Mouse (Mus musculus) left cerebral cortex, postnatal 36 days (tissue): ENCODE measurements at regions not wholly inside any gene's neighbourhood (a gene's known extent, or its start where the extent isn't known, plus 50 kb on each side); places are given as distances from the start of the nearest gene placed in this dataset.

Experiments
- DNase-seq, 2 experiments: peaks; one replicate each; pipeline ENCODE4 v3.0.0; 2021 to 2022; ENCODE audit warnings: low spot score in 2 of 2, mixed read lengths in 1 of 2
- intact Hi-C: fragments of 180-260 bp; cut with DNase I; formaldehyde crosslinking; loops from one replicate; pipeline ENCODE4 v1.15.1; 2025

DNA sequence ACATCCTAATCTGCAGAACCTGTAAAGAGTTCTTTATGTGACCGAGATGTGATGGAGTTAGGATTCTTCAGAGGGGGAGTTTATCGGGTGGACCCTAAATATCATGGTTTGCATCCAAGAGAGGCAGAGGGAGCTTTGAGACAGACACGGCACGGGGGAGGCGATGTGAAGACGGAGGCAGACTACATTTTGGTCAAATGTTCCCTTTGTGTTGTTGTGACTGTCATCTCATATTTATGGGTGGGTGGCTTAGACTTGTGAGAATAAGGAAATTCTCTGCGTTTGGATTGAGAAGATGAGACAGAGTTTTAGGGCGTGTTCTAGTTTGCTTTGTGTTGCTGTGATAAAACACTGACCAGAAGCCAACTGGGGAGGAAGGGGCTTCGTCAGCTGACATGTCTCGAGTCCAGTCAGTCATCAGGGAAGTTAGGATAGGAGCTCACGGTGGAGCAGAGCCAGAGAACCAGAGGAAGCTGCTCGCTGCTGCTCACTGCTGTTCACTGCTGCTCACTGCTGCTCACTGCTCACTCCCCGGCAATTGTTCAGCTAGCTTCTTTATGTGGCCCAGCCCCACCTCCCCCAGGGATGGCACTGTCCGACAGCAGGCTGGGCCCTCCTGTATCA, 259.0 kb upstream of the Cnr1 start:
- DNase-seq = no peak
- intact Hi-C loops = loop anchor here (10.0 kb wide), 1 partner anchor 141 kb away; no protein-coding TSS in a partner anchor

DNA sequence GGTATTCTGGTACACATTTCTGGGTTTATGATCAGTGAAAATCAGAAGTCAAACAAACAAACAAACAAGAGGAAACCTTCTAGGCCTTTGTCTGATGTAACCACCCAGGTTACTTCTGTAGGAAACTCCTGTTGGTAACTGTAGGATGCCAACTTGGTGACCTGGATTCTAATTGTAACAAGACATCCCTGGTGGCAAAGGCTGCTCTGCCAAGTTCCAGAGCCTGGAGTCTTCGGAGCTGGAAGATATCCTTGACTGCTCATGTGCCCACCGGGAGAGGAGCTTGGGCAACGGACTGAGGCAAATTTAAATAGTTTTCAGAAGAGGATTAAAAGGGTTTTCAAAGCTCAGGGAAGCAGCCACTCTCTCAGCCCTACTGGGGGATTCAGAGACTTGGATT, 256.0 kb upstream of the Cnr1 start:
- intact Hi-C loops = loop anchor here (10.0 kb wide), 1 partner anchor 144 kb away; no protein-coding TSS in a partner anchor
- DNase-seq = no peak

DNA sequence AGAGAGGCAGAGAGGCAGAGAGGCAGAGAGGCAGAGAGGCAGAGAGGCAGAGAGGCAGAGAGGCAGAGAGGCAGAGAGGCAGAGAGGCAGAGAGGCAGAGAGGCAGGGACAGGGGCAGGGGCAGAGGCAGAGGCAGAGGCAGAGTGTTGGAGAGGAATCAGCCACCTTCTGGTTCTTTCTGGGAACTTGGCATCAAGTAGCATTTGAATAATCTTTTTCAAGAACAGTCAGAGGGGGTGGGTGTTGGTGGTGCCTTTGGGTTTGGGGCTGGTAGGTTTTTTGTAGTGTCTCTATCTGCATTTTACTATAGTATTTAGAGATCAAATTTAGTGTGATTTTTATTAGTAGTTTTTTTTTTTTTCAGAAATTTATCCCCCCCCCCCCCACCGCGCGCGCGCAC, 249.3 kb upstream of the Cnr1 start:
- no peak for DNase-seq
- intact Hi-C loops = no loop called here

DNA sequence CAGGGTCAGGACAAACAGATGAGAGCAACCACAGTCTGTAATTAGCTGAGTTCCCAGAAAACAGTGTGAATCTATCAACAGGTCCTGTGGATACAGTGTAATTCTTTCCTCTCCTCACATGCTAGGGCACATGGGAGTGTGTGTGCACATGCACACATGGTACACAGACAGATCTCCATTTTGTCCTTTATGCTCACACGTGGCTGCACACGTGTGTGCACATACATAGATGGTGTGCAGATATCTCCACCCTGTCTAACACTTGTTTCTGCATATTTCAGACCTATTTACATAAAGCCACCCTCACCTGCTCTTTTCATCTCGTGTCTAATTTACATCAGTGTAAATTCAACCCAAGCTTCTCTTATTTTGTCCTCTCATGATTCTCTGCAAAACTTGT, 245.0 kb upstream of the Cnr1 start:
- intact Hi-C loops = no loop called here
- DNase-seq = no peak

DNA sequence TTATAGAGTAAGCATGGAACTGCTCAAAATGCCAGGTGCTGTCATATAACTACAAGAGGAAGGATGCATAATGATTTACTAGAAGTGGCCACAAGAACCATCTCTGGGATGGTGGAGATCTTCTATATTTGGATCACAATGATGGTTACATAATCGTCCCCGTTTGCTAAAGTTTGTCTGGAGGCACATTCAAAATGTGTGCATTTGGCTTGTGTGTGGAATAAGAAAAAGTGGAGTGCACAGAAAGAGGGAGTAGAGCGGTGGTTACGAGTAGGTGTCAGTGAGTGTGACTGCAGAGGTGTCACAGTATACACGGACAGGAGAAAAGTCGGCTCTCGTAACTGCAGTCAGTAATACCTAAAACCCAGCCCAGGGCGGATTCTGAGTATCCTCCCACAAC, 238.3 kb upstream of the Cnr1 start:
- intact Hi-C loops = no loop called here
- DNase-seq = peak in 1 of 2 experiments; percentile 19

DNA sequence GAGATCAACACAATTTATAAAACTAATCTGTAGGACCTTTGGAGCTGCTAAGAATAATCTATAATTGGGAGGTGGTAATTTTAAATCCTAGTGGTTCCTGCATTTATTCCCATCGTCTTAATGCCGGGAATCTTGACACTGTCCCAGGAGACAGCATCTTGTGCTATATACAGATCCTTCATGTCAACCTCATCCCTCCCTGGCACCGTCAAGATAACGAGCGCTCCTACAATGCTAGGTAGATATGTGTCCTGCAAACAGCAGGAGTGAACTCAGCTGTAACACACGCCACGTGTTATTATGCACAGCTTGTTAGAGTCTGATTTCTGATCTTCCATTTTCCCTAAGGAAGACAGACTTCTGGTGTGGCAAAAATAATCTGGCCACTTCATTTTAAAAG, 237.0 kb upstream of the Cnr1 start:
- no peak for DNase-seq
- intact Hi-C loops = no loop called here

DNA sequence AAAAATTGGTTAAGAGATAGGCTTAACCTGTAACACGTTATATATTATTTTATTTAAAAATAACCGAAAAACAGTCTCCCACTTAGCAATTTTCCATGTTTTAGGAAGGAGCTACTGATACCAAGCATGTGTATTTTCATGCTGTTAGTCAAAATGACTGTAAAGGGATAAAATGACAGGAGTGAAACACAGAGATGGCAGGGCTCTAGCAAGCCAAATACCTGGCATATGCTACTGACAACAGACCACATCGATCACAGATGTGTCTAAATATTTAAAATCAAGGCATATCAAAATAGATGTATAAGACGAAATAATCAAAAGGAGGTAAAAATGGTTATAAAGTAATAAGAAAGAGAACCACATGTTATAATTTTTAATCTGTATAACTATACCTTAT, 231.0 kb upstream of the Cnr1 start:
- DNase-seq = no peak

DNA sequence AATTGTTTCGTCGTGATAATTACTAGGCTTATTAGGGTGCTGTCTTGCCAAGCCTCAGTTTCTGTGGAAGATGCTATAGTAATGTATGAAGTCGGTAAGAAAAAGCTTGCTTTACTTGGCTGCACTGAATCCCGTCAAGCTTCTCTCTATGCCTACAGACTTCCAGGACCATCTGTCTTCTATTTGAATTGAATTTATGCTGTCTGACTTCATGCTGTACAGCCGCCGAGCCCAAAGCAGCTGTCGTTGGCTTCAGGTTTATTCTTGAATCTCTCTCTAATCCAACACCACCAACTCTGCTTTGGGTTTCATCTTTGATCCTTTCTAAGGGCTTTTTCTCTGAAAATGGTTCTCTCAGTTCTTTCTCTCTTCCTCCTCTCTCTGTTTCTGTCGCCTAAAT, 227.4 kb upstream of the Cnr1 start:
- intact Hi-C loops = no loop called here
- DNase-seq = peak; percentile 54 to 61

More for the DNA sequence above, 231.0 kb upstream of the Cnr1 start:
- intact Hi-C loops = no loop called here

DNA sequence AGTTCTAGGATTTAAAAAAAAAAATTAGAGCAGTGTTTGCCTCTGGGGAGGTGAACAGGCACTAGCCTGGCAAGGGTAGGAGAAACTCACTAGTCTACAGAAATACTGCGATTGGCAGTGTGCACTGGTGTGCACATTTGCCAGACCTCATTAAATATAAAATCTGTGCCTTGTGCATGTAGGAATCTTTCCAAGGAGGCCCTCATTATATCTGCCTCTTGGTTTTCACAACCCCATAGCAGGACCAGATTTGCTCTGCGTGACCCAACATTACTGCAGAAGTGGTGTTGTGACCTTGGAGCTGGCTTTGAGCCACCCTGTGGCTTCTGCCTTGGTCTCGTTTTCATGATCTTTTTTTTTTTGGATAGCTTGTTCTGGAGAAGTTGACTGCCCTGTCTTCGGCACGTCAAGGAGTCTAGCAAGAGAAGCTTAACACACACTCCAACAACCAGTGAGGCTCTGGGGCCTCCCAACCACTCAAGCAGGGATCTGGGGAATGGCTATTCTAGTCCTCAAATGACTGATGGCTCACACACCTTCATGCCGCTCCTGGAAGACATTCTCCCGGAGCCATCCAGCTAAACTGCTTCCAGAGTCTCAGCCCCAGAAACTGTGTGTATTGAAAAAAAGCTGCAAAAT, 222.2 kb upstream of the Cnr1 start:
- intact Hi-C loops = no loop called here
- no peak for DNase-seq

DNA sequence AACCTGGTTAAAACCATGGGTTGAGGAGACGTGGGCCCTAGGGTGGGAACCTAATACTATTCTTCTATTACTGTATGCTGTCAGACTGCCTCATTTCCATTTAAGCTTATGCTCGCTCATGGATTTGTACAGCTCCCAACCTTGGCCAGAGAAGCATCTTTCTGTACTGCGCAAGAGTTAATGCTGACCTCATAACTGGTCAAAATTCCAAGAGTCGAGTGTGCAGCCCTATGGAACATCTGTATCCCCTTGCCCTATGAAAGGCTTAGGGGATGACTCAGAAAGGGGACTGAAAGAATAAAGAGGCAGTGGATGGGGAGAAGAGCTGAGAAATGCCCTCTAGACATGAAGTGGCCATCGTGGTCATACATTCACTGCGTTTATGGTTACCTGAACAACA, 218.7 kb upstream of the Cnr1 start:
- intact Hi-C loops = no loop called here

DNA sequence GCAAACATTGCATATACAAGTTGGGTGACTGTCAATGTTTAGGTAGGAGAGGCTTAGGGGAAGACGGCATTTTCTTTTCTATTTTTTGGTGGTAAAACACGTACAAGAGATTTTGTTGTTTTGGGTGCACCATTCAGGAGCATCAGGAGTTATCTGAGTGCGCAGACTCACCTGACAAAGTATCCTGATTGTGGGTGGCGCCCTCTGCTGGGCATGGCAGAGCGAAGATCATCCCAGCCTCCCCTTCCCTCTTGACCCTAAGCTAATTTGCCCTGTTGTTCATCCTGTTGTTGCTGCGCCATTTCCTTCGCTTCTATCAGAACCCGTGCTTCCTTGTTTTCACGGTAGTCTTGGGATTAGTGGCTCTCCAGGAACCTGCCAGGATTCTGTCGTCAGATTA, 217.6 kb upstream of the Cnr1 start:
- intact Hi-C loops = no loop called here
- no peak for DNase-seq

More for the DNA sequence above, 218.7 kb upstream of the Cnr1 start:
- DNase-seq = no peak

DNA sequence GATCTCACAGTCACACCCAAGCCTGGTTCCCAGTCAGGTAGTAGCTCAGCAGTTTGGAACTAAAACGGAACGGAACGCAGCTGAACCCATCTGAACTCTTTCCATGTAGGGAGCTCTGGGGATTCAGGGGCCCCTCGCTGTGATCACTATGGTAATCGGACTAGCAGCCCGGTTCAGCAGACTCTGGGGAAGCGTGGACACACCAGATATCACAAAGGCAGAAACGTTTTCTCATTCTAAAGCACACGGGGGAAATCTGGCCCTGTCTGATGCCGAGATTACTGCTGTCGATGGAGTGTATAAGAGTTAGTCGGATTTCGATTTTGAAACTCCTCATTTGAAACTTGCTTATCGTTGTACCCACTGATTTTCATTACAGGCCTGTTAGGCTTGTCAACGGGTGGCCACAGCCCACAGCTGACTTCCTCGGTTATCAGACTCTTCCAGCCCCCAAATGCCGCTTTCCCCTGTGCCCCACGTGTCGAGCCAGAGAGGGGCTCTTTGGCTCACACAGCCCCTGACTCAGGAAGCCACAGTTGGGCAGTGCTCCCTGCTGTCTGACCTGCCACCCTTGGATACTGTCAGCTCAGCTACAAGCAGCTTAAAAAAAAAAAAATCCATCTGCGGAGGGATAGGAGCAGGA, 207.8 kb upstream of the Cnr1 start:
- no peak for DNase-seq
- intact Hi-C loops = no loop called here

DNA sequence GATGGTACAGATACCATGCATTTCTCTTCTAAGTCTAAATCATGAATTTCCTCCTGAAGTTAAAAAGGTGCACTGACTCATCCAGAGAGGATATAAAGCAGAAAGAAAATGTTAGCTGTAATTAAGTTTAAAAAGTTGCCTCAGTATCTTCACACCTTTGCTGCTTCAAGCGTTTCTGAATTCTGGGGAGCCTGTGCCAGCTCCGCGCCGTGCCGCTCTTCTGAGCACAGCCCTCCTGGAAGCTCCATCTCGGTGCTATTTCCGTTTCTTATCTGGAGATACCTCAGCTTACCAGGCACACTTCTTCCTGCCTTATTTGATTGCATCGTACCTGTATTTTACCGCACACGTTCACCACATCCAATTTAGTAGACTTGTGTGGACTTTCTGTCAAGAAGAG, 203.4 kb upstream of the Cnr1 start:
- peak in 1 of 2 experiments; percentile 25 for DNase-seq
- intact Hi-C loops = no loop called here

DNA sequence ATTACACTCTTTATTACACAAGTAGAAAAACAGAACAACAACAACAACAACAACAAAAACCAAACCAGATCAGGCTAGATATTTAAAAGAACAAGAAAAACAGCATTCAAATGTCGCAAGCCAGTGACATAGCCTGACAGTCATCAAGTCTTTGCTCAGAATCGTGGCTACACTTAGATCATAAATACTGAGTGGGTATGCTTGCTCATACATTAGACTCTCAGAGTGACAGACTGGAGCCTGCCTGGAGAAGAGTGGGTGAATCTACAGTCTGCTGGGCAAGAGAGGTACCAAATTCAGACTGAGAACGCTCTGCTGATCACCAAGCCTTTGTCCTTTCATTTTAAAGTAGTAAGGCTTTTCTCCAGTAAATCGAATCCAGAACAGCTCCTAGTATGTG, 202.4 kb upstream of the Cnr1 start:
- DNase-seq = no peak
- intact Hi-C loops = no loop called here

DNA sequence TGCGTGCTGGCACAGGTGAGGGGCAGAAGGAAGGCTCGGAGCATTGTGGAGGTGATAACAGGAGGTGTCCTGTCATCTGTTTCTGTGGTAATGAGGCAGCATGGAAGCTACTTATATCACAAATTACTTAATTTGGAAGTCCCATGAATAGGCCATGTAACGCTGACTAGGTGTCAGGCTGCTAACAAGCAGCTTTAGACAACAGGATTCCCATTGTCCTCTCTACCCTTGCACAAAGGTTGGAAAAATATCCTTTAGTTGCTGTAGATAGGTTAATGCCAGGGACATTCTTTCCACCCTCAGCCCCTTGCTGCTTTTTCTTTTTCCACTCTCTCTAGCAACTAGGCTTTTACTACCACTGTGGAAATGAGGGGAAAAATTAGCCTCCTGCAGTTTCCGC, 192.6 kb upstream of the Cnr1 start:
- intact Hi-C loops = loop anchor here (10.0 kb wide), 1 partner anchor 337 kb away; no protein-coding TSS in a partner anchor

DNA sequence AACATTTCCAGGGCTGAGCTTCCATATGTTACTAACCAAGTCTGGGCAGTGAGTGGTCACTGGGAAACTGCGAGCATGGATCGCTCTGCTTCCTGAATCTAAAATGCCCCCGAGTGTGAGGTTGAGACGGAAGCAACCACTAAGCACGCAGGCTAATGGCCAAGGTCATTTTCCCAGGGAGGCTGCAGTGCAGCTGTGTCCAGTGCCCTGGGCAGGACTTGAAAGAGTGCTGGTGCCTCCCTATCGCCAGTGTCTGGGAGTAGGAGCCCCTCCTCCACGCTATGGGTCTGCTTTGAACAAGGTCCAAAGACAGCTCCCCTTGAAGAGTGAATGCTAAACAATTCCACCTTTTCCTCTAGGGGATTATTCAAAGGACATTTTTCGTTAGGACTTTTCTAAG, 189.5 kb upstream of the Cnr1 start:
- intact Hi-C loops = loop anchor here (5.0 to 10.0 kb wide), 3 partner anchors 62 to 340 kb away; no protein-coding TSS in a partner anchor

More for the DNA sequence above, 192.6 kb upstream of the Cnr1 start:
- no peak for DNase-seq

DNA sequence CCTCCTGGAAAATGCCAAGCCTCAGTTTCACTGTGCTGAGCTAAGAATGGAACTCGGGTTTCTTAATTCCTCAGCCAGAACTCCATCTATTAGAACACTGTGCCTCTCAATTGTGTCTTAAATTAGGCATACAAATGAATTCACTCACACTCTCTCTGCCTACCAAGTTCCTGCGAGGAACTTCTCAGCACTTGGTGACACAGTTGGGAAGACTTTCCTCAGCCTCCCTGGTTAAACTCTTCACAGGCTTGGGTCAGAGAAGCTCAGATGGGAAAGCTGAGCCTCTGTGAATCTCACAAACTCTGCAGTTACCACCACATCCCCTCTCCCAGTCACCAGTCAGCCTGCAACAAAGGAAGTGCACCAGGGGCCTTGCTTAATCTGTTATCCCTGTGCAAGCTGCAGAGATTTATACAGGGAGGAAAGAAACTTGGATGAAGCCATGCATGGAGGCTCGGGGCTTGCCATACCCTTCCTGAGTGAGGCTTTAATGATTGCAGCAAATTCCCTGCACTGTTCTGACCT, 188.9 kb upstream of the Cnr1 start:
- DNase-seq = peak; percentile 25 to 33
- intact Hi-C loops = loop anchor here (5.0 to 10.0 kb wide), 3 partner anchors 62 to 341 kb away; no protein-coding TSS in a partner anchor

More for the DNA sequence above, 189.5 kb upstream of the Cnr1 start:
- no peak for DNase-seq

DNA sequence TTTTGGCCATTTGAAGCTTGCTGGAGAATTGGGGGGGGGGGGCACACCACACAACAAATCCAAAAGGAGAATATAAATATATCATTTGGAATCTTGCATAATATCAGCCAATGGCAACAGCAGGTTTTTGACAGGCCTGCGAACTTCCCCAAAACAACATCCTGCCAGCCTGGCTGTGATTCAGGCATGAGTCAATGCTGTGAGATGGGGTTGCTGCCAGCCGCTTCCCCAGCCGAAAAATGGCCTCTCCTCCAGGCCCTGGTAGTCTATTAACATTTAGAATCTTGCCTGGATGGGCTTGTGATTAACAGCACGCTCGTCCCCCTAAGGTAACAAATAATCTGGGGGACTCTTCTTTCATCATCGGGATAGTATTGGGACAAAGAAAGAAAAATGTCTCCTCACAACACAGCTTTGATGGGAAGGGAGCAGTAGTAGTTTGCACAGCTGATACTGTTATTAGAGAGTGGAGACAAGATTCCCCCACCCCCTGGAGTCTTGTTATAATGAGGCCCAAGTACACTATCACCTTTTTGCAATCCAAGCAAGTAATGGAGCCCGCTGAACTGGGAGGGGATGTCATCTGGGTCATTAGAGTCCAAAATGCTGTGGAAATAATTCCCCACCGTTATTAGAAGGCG, 188.2 kb upstream of the Cnr1 start:
- peak; percentile 73 to 81 for DNase-seq
- intact Hi-C loops = loop anchor here (5.0 to 10.0 kb wide), 3 partner anchors 61 to 341 kb away; no protein-coding TSS in a partner anchor

DNA sequence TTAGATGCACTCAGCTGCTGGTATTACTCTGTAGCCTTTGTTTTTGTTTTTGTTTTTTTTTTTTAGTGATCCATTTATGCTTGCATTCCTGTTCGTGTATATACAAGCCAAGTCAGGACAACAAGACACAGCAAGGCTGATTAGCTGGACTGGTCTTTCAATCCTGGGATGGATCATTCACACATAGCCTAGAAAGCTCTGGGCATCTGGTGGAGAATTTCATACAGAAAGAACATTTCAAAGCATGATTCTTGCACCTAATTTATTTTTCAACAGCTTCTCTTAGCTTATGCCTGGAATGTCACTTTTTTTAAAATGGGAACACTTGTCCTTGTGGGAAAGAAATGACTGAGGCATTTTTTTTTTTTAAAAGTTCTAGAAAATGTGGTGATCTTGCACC, 187.1 kb upstream of the Cnr1 start:
- intact Hi-C loops = loop anchor here (5.0 to 10.0 kb wide), 3 partner anchors 60 to 343 kb away; no protein-coding TSS in a partner anchor
- DNase-seq = no peak

DNA sequence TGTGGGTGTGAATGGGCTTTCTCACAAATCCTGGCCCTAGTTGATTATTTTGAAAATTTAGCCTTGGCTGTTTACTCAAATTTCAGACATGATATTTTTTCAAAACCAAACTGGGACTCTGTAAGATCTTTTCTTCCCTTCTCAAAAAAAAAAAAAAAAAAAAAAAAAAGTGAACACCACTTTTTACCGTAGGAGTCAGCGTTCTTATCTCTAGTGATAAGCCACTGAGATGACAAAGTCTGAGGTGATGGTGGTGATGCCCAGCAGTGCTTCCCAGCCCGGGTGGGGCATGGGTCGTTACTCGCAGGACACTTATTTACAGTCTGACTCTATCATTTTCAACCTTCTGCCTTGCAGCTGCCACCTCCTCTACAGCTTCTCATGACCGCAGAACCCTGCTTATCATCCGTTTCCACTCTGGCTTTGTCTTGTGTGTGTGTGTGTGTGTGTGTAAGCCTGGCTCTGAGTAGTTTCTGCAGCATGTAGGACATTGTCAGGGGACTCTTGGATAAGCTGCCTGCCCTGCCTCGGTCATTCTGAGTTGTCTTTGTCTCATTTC, 186.5 kb upstream of the Cnr1 start:
- DNase-seq = no peak
- intact Hi-C loops = loop anchor here (5.0 to 10.0 kb wide), 3 partner anchors 59 to 343 kb away; no protein-coding TSS in a partner anchor
